Mouse (Mus musculus) hindbrain, embryonic 11.5 days (tissue): ENCODE data around the gene Adh7. TPM values are rescaled to one million over a fixed set of nuclear protein-coding genes. Genes with fewer than 3 reads are reported as not detected.

Experiments used
- ATAC-seq: fragments of 200-750 bp; cut with Nextera tagmentation; 2 replicates; pipeline ENCODE4 v1.8.0; 2017; ENCODE audit warnings: mild to moderate bottlenecking, moderate TSS enrichment, moderate library complexity; ENCODE audit not compliant: low FRiP score
- DNase-seq: peaks from one replicate; pipeline ENCODE4 v3.0.0-alpha.2; 2015; ENCODE audit warnings: low spot score
- H3K27ac ChIP-seq: fragments of 300-500 bp; sonication (generic); 2 replicates; pipeline ENCODE4 v1.5.1; 2014; ENCODE audit warnings: mild to moderate bottlenecking, low read depth, low read length
- H3K27me3 ChIP-seq: fragments of 300-500 bp; sonication (generic); 2 replicates; pipeline ENCODE4 v1.6.1; 2014; ENCODE audit warnings: mild to moderate bottlenecking, low read length, moderate library complexity, mixed read lengths; ENCODE audit not compliant: control insufficient read depth, insufficient read depth
- H3K36me3 ChIP-seq: fragments of 300-500 bp; sonication (generic); 2 replicates; pipeline ENCODE4 v1.6.1; 2014; ENCODE audit warnings: mild to moderate bottlenecking, low read length, moderate library complexity, mixed read lengths; ENCODE audit not compliant: control insufficient read depth, insufficient read depth
- H3K4me1 ChIP-seq: fragments of 300-500 bp; sonication (generic); replicated peaks from 2 replicates; pipeline ENCODE4 v1.6.1; 2014; ENCODE audit warnings: low read length, mixed read lengths; ENCODE audit not compliant: control insufficient read depth, insufficient read depth
- H3K4me2 ChIP-seq: fragments of 300-500 bp; sonication (generic); replicated peaks from 2 replicates; pipeline ENCODE4 v1.6.1; 2014; ENCODE audit warnings: mild to moderate bottlenecking, low read depth, low read length
- H3K4me3 ChIP-seq: fragments of 300-500 bp; sonication (generic); 2 replicates; pipeline ENCODE4 v1.5.1; 2014; ENCODE audit warnings: low read depth, low read length
- H3K9ac ChIP-seq: fragments of 300-500 bp; sonication (generic); 2 replicates; pipeline ENCODE4 v1.6.1; 2014; ENCODE audit warnings: low read depth, low read length
- H3K9me3 ChIP-seq: fragments of 300-500 bp; sonication (generic); 2 replicates; pipeline ENCODE4 v1.6.1; 2016; ENCODE audit warnings: low read length; ENCODE audit not compliant: control insufficient read depth
- WGBS: fragments of 180-500 bp; shearing (Covaris S2); extraction: QIAGEN DNeasy Blood & Tissue Kit; methylation state at CpG from one replicate; pipeline ENCODE4 v1.1.7; 2014; 5-methylcytosine and 5-hydroxymethylcytosine counted together
- polyA plus RNA-seq: library from polyadenylated mRNA; unstranded; fragments of >200 nt; fragmentation: Nextera tagmentation; extraction: Ambion mirVana; gene quantifications from 2 replicates; pipeline ENCODE4 v1.2.1, GENCODE M21; 2014

The Adh7 gene
- polyA plus RNA-seq, 1 experiment from 2014 or later, result 0.08 TPM

GRCm38 (mm10) chr3:138240942-138241341, 23.4 kb downstream of the Adh7 start:
- H3K4me3 ChIP-seq, result no peak overlapping the region
- DNase-seq (no peak), ATAC-seq (no peak)

GRCm38 (mm10) chr3:138241371-138241770, 23.8 kb downstream of the Adh7 start:
- Histone ChIP-seq H3K4me2 (no peak overlapping the region), H3K27me3 (no peaks in the 10 kb centered on the region), H3K4me1 (no peaks in the 10 kb centered on the region), H3K4me3 (no peak overlapping the region), H3K9me3 (no peaks in the 10 kb centered on the region), H3K9ac (no peak overlapping the region), H3K27ac (no peak overlapping the region), H3K36me3 (no peaks in the 10 kb centered on the region)
- whole genome bisulfite sequencing, result 75% methylated on average over 6 of the region's 6 CpGs
- ATAC-seq (no peak), DNase-seq (no peak)

More at GRCm38 (mm10) chr3:138240942-138241341, 23.4 kb downstream of the Adh7 start:
- Histone ChIP-seq H3K9ac (no peak overlapping the region), H3K36me3 (no peaks in the 10 kb centered on the region), H3K27me3 (no peaks in the 10 kb centered on the region), H3K4me2 (no peak overlapping the region), H3K27ac (no peak overlapping the region), H3K9me3 (no peaks in the 10 kb centered on the region), H3K4me1 (no peaks in the 10 kb centered on the region)
- 86% methylated on average over 5 of the region's 5 CpGs for WGBS

GRCm38 (mm10) chr3:138242021-138242726, 24.6 kb downstream of the Adh7 start:
- Histone ChIP-seq H3K36me3 (no peaks in the 10 kb centered on the region), H3K9ac (no peak overlapping the region), H3K27ac (no peak overlapping the region), H3K9me3 (no peaks in the 10 kb centered on the region), H3K27me3 (no peaks in the 10 kb centered on the region), H3K4me1 (no peaks in the 10 kb centered on the region), H3K4me2 (no peak overlapping the region), H3K4me3 (no peak overlapping the region)
- 88% methylated on average over 14 of the region's 14 CpGs for WGBS
- no peak for DNase-seq
- ATAC-seq, result no peak

- Histone ChIP-seq H3K36me3 (no peaks in the 10 kb centered on the region), H3K4me3 (no peak overlapping the region), H3K4me2 (no peak overlapping the region), H3K4me1 (no peaks in the 10 kb centered on the region), H3K27ac (no peak overlapping the region), H3K9ac (no peak overlapping the region), H3K9me3 (no peaks in the 10 kb centered on the region), H3K27me3 (no peaks in the 10 kb centered on the region)
- 86% methylated on average over 6 of the region's 6 CpGs for WGBS
- no peak for ATAC-seq
- no peak for DNase-seq
These were observed 25.4 kb downstream of the Adh7 start for GRCm38 (mm10) chr3:138242933-138243332.

- WGBS, result 72% methylated on average over 7 of the region's 7 CpGs
- H3K4me1 ChIP-seq, result no peaks in the 10 kb centered on the region
- H3K9ac ChIP-seq, result no peak overlapping the region
- H3K27ac ChIP-seq, result no peak overlapping the region
- DNase-seq (no peak), ATAC-seq (no peak)
- H3K4me3 ChIP-seq, result no peak overlapping the region
- no peaks in the 10 kb centered on the region for H3K9me3 ChIP-seq
- no peaks in the 10 kb centered on the region for H3K27me3 ChIP-seq
- no peaks in the 10 kb centered on the region for H3K36me3 ChIP-seq
- H3K4me2 ChIP-seq, result no peak overlapping the region
These were observed 26.8 kb downstream of the Adh7 start for GRCm38 (mm10) chr3:138244338-138244874.

GRCm38 (mm10) chr3:138246511-138247020, 29.0 kb downstream of the Adh7 start:
- Histone ChIP-seq H3K9ac (no peak overlapping the region), H3K27ac (no peak overlapping the region), H3K4me1 (no peaks in the 10 kb centered on the region), H3K27me3 (no peaks in the 10 kb centered on the region), H3K4me2 (no peak overlapping the region), H3K9me3 (no peaks in the 10 kb centered on the region), H3K4me3 (no peak overlapping the region), H3K36me3 (no peaks in the 10 kb centered on the region)
- ATAC-seq (no peak), DNase-seq (no peak)

GRCm38 (mm10) chr3:138247241-138247640, 29.7 kb downstream of the Adh7 start:
- Histone ChIP-seq H3K9ac (no peak overlapping the region), H3K36me3 (no peaks in the 10 kb centered on the region), H3K4me1 (no peaks in the 10 kb centered on the region), H3K9me3 (no peaks in the 10 kb centered on the region), H3K27ac (no peak overlapping the region), H3K4me2 (no peak overlapping the region), H3K27me3 (no peaks in the 10 kb centered on the region), H3K4me3 (no peak overlapping the region)
- ATAC-seq (no peak), DNase-seq (no peak)
- 80% methylated on average over 4 of the region's 4 CpGs for WGBS

GRCm38 (mm10) chr3:138248011-138248410, 30.5 kb downstream of the Adh7 start:
- H3K9ac ChIP-seq, result no peak overlapping the region

GRCm38 (mm10) chr3:138248746-138249145, 31.2 kb downstream of the Adh7 start:
- H3K4me1 ChIP-seq, result no peaks in the 10 kb centered on the region
- no peaks in the 10 kb centered on the region for H3K9me3 ChIP-seq
- H3K27me3 ChIP-seq, result no peaks in the 10 kb centered on the region
- H3K27ac ChIP-seq, result no peak overlapping the region
- H3K9ac ChIP-seq, result no peak overlapping the region
- ATAC-seq, result no peak
- 95% methylated on average over 8 of the region's 8 CpGs for WGBS
- no peak for DNase-seq
- no peak overlapping the region for H3K4me3 ChIP-seq
- no peaks in the 10 kb centered on the region for H3K36me3 ChIP-seq
- no peak overlapping the region for H3K4me2 ChIP-seq

More at GRCm38 (mm10) chr3:138248011-138248410, 30.5 kb downstream of the Adh7 start:
- no peak overlapping the region for H3K4me3 ChIP-seq
- ATAC-seq (no peak), DNase-seq (no peak)
- H3K4me2 ChIP-seq, result no peak overlapping the region
- no peaks in the 10 kb centered on the region for H3K36me3 ChIP-seq
- H3K4me1 ChIP-seq, result no peaks in the 10 kb centered on the region
- no peak overlapping the region for H3K27ac ChIP-seq
- H3K9me3 ChIP-seq, result no peaks in the 10 kb centered on the region
- WGBS, result 79% methylated on average over 7 of the region's 7 CpGs
- no peaks in the 10 kb centered on the region for H3K27me3 ChIP-seq
